Mouse (Mus musculus): ENCODE results near the gene Tmem108. TPM values are rescaled to one million over a fixed set of nuclear protein-coding genes. Genes with fewer than 3 reads are reported as not detected.

Tmem108 gene
- polyA plus RNA-seq, 1 experiment from 2014 or later, result 108 TPM

DNA sequence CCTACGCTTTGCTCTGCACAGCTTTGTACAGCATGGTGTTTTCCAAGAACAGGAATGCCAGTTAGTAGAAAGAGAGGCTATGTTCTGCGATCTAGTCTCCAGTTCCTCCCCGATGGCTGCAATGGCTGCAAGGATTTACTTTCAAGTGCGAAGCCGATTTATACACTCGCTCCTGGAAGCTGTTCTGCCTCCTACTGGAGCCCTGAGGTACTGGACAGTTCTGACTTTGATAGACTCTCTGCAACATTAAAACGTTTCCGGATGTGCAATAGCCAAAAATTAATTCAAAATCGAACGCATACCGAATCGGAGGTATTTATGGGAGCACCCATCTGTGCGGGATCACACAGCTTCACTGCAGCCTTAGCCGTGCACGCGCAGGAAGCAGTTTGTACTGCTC lies 58.6 kb downstream of the Tmem108 start:
- Histone ChIP-seq H3K9me3 (replicated peaks; ENCODE audit: control insufficient read depth, low read length) (no peaks in the 10 kb centered on the region), H3K27me3 (ENCODE audit: control insufficient read depth, insufficient read depth, low read length) (no peaks in the 10 kb centered on the region), H3K9ac (ENCODE audit: low read depth, low read length) (no peak overlapping the region), H3K4me3 (ENCODE audit: low read depth, low read length) (no peak overlapping the region), H3K36me3 (ENCODE audit: control insufficient read depth, insufficient read depth, low read length) (no peaks in the 10 kb centered on the region), H3K4me2 (no peak overlapping the region), H3K27ac (ENCODE audit: low read depth, low read length) (no peak overlapping the region), H3K4me1 (ENCODE audit: control insufficient read depth, insufficient read depth, low read length) (peaks cover 16% of the 10 kb centered on the region)
- WGBS (ENCODE audit: insufficient replicate concordance), result 86% methylated on average over 16 of the region's 16 CpGs
- ATAC-seq (replicated peaks; ENCODE audit: insufficient number of reproducible peaks, low FRiP score, low TSS enrichment), result no peak

DNA sequence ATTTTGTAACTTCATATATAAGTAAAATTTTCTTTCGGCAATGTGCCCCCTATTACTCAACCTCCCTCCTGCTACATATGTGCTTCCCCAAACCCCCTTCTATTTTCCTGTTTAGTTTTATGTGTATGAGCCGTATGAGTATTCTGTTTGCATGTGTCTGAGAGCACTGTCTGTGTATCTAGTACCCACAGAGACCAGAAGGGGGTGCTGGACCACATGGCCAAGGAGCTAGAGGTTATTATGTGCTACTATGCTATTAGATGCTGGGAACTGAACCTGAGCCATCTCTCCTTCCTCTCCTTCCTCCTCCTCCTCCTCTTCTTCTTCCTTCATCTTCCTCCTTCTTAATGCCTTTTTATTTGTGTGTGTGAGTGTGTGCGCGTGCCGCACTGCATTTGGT lies 59.2 kb downstream of the Tmem108 start:
- Histone ChIP-seq H3K27me3 (ENCODE audit: control insufficient read depth, insufficient read depth, low read length) (no peaks in the 10 kb centered on the region), H3K4me1 (ENCODE audit: control insufficient read depth, insufficient read depth, low read length) (peaks cover 13% of the 10 kb centered on the region), H3K9ac (ENCODE audit: low read depth, low read length) (no peak overlapping the region), H3K4me2 (no peak overlapping the region), H3K9me3 (replicated peaks; ENCODE audit: control insufficient read depth, low read length) (no peaks in the 10 kb centered on the region), H3K27ac (ENCODE audit: low read depth, low read length) (no peak overlapping the region), H3K4me3 (ENCODE audit: low read depth, low read length) (no peak overlapping the region), H3K36me3 (ENCODE audit: control insufficient read depth, insufficient read depth, low read length) (no peaks in the 10 kb centered on the region)
- no peak for ATAC-seq (replicated peaks; ENCODE audit: insufficient number of reproducible peaks, low FRiP score, low TSS enrichment)
- WGBS (ENCODE audit: insufficient replicate concordance), result 85% methylated on average over 5 of the region's 5 CpGs

DNA sequence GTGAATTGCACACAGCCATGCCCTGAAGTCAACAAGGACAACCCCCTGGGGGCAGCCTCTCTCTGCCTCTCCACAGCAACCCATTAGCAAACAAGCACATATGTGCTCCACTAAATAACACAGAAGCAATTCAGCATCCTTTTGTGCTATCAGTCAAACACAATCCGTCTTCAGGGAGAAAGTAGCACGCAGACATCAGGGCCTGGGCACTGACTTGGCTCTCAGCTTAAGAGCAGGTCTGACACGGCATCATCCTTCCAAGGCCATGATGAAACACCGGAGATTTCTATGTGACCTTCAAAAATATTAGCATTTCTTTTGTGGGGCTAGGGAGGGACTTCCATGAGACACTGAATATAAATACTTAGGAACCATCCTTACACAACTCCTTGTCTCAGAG lies 60.2 kb downstream of the Tmem108 start:
- Histone ChIP-seq H3K4me2 (no peak overlapping the region), H3K4me1 (ENCODE audit: control insufficient read depth, insufficient read depth, low read length) (peaks cover 14% of the 10 kb centered on the region), H3K4me3 (ENCODE audit: low read depth, low read length) (no peak overlapping the region), H3K9ac (ENCODE audit: low read depth, low read length) (no peak overlapping the region), H3K27me3 (ENCODE audit: control insufficient read depth, insufficient read depth, low read length) (no peaks in the 10 kb centered on the region), H3K27ac (ENCODE audit: low read depth, low read length) (no peak overlapping the region), H3K9me3 (replicated peaks; ENCODE audit: control insufficient read depth, low read length) (no peaks in the 10 kb centered on the region), H3K36me3 (ENCODE audit: control insufficient read depth, insufficient read depth, low read length) (no peaks in the 10 kb centered on the region)
- 79% methylated on average over 4 of the region's 4 CpGs for WGBS (ENCODE audit: insufficient replicate concordance)
- no peak for ATAC-seq (replicated peaks; ENCODE audit: insufficient number of reproducible peaks, low FRiP score, low TSS enrichment)

DNA sequence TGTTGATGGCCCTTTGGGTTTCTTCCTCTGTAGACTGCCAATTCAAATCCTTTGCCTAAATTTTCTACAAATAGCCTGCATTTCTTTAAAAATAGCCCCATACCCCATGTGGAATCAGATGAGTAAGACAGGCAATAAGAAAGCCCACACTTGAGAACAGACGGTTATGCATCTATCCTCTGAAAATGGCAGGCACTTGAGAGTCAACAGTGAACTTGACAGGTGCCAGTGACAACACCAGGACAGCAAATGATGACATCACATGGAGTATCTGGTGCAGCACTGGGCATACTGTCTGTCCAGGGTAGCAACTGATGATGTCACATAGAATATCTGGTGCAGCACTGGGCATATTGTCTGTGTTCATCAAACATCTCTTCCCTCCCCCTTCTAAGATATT lies 61.4 kb downstream of the Tmem108 start:
- Histone ChIP-seq H3K4me3 (ENCODE audit: low read depth, low read length) (no peak overlapping the region), H3K4me1 (ENCODE audit: control insufficient read depth, insufficient read depth, low read length) (peaks cover 14% of the 10 kb centered on the region)
- WGBS (ENCODE audit: insufficient replicate concordance), result 49% methylated on average over 1 of the region's 1 CpGs

DNA sequence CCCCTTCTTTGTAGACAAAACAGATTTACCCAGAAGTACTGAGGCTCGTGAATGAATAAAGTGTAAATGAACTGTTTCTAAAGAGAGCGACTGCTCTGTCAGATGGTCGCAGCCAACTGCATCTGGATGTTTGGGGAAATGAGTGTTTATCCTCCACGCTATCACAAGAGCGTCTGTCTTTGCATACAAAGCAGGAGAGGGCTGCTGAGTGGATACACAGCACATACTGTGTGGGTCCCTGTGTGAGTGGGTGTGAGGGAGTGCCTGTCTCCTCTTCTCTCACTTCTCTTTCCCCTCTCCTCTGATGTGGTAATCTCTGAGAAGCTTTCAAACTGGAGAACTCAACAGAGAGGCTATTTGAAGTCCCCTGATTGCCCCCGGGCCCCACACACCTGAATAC lies 64.7 kb downstream of the Tmem108 start:
- no peak for ATAC-seq (replicated peaks; ENCODE audit: insufficient number of reproducible peaks, low FRiP score, low TSS enrichment)
- WGBS (ENCODE audit: insufficient replicate concordance), result 64% methylated on average over 6 of the region's 6 CpGs
- no peaks in the 10 kb centered on the region for H3K27me3 ChIP-seq (ENCODE audit: control insufficient read depth, insufficient read depth, low read length)
- H3K9me3 ChIP-seq (replicated peaks; ENCODE audit: control insufficient read depth, low read length), result 0 out of 2 replicates have a peak, but pooled peaks cover 2% of the 10 kb centered on the region
- H3K4me2 ChIP-seq, result no peak overlapping the region
- no peak overlapping the region for H3K9ac ChIP-seq (ENCODE audit: low read depth, low read length)
- H3K27ac ChIP-seq (ENCODE audit: low read depth, low read length), result peak overlapping the region; percentile 32; the same call in 1 of the 2 replicates
- peaks cover 25% of the 10 kb centered on the region for H3K4me1 ChIP-seq (ENCODE audit: control insufficient read depth, insufficient read depth, low read length)
- no peaks in the 10 kb centered on the region for H3K36me3 ChIP-seq (ENCODE audit: control insufficient read depth, insufficient read depth, low read length)
- H3K4me3 ChIP-seq (ENCODE audit: low read depth, low read length), result no peak overlapping the region

More for the DNA sequence above, 61.4 kb downstream of the Tmem108 start:
- H3K36me3 ChIP-seq (ENCODE audit: control insufficient read depth, insufficient read depth, low read length), result no peaks in the 10 kb centered on the region
- 0 out of 2 replicates have a peak, but pooled peaks cover 2% of the 10 kb centered on the region for H3K9me3 ChIP-seq (replicated peaks; ENCODE audit: control insufficient read depth, low read length)
- H3K4me2 ChIP-seq, result no peak overlapping the region
- no peak overlapping the region for H3K27ac ChIP-seq (ENCODE audit: low read depth, low read length)
- no peak overlapping the region for H3K9ac ChIP-seq (ENCODE audit: low read depth, low read length)
- H3K27me3 ChIP-seq (ENCODE audit: control insufficient read depth, insufficient read depth, low read length), result no peaks in the 10 kb centered on the region
- no peak for ATAC-seq (replicated peaks; ENCODE audit: insufficient number of reproducible peaks, low FRiP score, low TSS enrichment)

DNA sequence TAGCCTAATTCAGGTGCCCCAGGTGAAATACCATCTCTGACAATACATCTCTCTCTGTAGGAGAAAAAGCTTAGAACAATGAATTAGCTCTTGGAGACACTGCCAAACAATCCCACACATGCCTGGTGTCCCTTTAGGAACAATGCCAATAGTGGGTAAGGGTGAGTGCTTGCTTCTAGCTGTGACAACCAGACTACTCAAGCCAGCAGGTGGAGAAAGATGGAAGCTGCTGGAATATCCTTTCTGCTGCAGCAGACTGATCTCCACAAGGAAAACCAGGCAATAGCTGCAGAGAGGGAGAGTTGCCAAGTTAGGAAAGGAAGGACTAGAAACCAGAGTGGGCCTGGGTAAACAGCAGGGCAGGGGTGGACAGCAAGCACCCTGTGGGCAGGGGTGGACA lies 67.8 kb downstream of the Tmem108 start:
- no peak overlapping the region for H3K4me3 ChIP-seq (ENCODE audit: low read depth, low read length)
- H3K36me3 ChIP-seq (ENCODE audit: control insufficient read depth, insufficient read depth, low read length), result no peaks in the 10 kb centered on the region
- ATAC-seq (replicated peaks; ENCODE audit: insufficient number of reproducible peaks, low FRiP score, low TSS enrichment), result no peak
- H3K9ac ChIP-seq (ENCODE audit: low read depth, low read length), result no peak overlapping the region
- no peak overlapping the region for H3K4me2 ChIP-seq
- H3K27me3 ChIP-seq (ENCODE audit: control insufficient read depth, insufficient read depth, low read length), result no peaks in the 10 kb centered on the region
- H3K9me3 ChIP-seq (replicated peaks; ENCODE audit: control insufficient read depth, low read length), result 0 out of 2 replicates have a peak, but pooled peaks cover 2% of the 10 kb centered on the region
- no peak overlapping the region for H3K27ac ChIP-seq (ENCODE audit: low read depth, low read length)
- H3K4me1 ChIP-seq (ENCODE audit: control insufficient read depth, insufficient read depth, low read length), result peaks cover 49% of the 10 kb centered on the region

DNA sequence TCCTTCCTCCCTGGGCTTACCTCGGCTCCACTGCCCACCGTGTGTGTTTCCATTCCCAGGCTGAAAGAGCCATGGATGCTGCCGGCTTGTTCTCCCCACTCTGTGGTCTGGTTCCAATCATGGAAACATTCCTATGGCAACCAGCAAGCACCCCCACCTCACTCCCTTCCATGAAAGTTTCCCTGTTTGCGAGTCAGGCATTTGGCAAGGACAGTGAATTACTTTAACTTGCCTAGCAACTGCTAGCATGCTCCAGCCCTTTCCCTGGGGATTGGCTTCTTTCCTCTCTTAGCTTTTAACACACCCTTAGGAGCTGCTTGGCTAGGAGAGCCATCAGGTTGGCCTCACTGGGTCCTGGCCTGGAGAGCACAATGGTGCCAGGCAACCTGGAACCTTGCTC lies 68.9 kb downstream of the Tmem108 start:
- peaks cover 57% of the 10 kb centered on the region for H3K4me1 ChIP-seq (ENCODE audit: control insufficient read depth, insufficient read depth, low read length)
- H3K9ac ChIP-seq (ENCODE audit: low read depth, low read length), result no peak overlapping the region

DNA sequence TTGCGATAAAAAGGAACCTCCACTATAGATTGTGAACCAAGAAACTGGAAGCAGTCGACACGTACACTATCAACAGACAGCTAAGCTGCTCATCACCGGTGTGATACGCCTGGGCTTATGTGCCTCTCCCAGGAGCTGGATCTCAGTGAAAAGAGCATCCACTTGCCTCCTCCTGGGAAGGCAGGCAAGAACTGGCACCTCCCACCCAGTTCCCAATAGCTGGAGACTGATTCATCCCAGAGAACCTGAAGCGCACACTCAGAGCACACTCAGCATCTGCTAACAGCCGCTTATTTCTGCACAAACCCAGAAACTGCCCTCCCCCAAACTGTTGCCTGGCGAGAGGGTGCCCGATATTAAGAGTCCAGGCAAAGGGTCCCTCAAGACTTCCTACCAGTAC lies 69.8 kb downstream of the Tmem108 start:
- no peaks in the 10 kb centered on the region for H3K36me3 ChIP-seq (ENCODE audit: control insufficient read depth, insufficient read depth, low read length)
- peaks cover 60% of the 10 kb centered on the region for H3K4me1 ChIP-seq (ENCODE audit: control insufficient read depth, insufficient read depth, low read length)
- no peak overlapping the region for H3K4me2 ChIP-seq
- 70% methylated on average over 9 of the region's 9 CpGs for WGBS (ENCODE audit: insufficient replicate concordance)
- H3K27ac ChIP-seq (ENCODE audit: low read depth, low read length), result peak overlapping the region; percentile 54
- no peaks in the 10 kb centered on the region for H3K27me3 ChIP-seq (ENCODE audit: control insufficient read depth, insufficient read depth, low read length)
- H3K9me3 ChIP-seq (replicated peaks; ENCODE audit: control insufficient read depth, low read length), result 0 out of 2 replicates have a peak, but pooled peaks cover 2% of the 10 kb centered on the region
- no peak overlapping the region for H3K9ac ChIP-seq (ENCODE audit: low read depth, low read length)
- H3K4me3 ChIP-seq (ENCODE audit: low read depth, low read length), result no peak overlapping the region
- ATAC-seq (replicated peaks; ENCODE audit: insufficient number of reproducible peaks, low FRiP score, low TSS enrichment), result no peak

More for the DNA sequence above, 68.9 kb downstream of the Tmem108 start:
- H3K27ac ChIP-seq (ENCODE audit: low read depth, low read length), result peak overlapping the region; percentile 66
- no peaks in the 10 kb centered on the region for H3K36me3 ChIP-seq (ENCODE audit: control insufficient read depth, insufficient read depth, low read length)
- no peaks in the 10 kb centered on the region for H3K27me3 ChIP-seq (ENCODE audit: control insufficient read depth, insufficient read depth, low read length)
- 39% methylated on average over 4 of the region's 4 CpGs for WGBS (ENCODE audit: insufficient replicate concordance)
- no peak for ATAC-seq (replicated peaks; ENCODE audit: insufficient number of reproducible peaks, low FRiP score, low TSS enrichment)
- 0 out of 2 replicates have a peak, but pooled peaks cover 2% of the 10 kb centered on the region for H3K9me3 ChIP-seq (replicated peaks; ENCODE audit: control insufficient read depth, low read length)
- no peak overlapping the region for H3K4me3 ChIP-seq (ENCODE audit: low read depth, low read length)
- H3K4me2 ChIP-seq, result no peak overlapping the region

DNA sequence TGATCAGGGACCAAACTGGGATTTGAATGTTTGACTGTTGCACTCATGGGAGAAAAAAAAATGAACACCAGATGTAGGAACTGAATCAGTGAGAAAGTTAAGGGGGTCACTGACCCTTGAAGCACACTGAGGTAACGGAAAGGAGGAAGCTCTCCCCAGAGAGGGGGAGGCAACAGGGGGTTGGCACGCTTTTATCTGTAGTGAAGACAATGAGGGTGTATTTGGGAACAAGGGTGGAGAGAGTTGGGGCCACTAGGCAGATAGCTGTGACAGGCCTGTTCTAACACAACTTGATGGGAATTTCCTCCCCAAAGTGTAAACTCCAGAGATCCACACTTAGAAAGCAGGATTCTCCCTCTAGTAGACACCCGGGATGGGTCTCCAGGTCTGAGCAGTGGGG lies 71.2 kb downstream of the Tmem108 start:
- WGBS (ENCODE audit: insufficient replicate concordance), result 24% methylated on average over 3 of the region's 3 CpGs
- H3K4me1 ChIP-seq (ENCODE audit: control insufficient read depth, insufficient read depth, low read length), result peaks cover 66% of the 10 kb centered on the region

More for the DNA sequence above, 71.2 kb downstream of the Tmem108 start:
- Histone ChIP-seq H3K36me3 (ENCODE audit: control insufficient read depth, insufficient read depth, low read length) (no peaks in the 10 kb centered on the region), H3K27ac (ENCODE audit: low read depth, low read length) (peak overlapping the region; percentile 72; the same call in 1 of the 2 replicates), H3K4me2 (no peak overlapping the region), H3K9me3 (replicated peaks; ENCODE audit: control insufficient read depth, low read length) (no peaks in the 10 kb centered on the region), H3K4me3 (ENCODE audit: low read depth, low read length) (no peak overlapping the region), H3K27me3 (ENCODE audit: control insufficient read depth, insufficient read depth, low read length) (no peaks in the 10 kb centered on the region), H3K9ac (ENCODE audit: low read depth, low read length) (no peak overlapping the region)
- ATAC-seq (replicated peaks; ENCODE audit: insufficient number of reproducible peaks, low FRiP score, low TSS enrichment), result peak; percentile 64

All from heart, embryonic 11.5 days (tissue).